Mouse (Mus musculus) CH12F3 (cell line): ENCODE data around the gene Vav1.

Experiments used
- in situ Hi-C: fragments of 300-500 bp; cut with MboI; formaldehyde crosslinking; loops from 2 replicates; pipeline ENCODE4 v1.14.3; 2020; ENCODE audit warnings: low sequenced_read_pairs

The Vav1 gene

GRCm38 (mm10) chr17:57334001-57334760 is 55.3 kb downstream of the Vav1 start:
- in situ Hi-C loops: loop anchor here (10.0 kb wide), 2 partner anchors 89 to 239 kb away; partner anchors contain the start of genes Gpr108 and Trip10

- in situ Hi-C loops: loop anchor here (10.0 kb wide), 2 partner anchors 90 to 240 kb away; partner anchors contain the start of genes Gpr108 and Trip10
Observed at GRCm38 (mm10) chr17:57334761-57335150, 55.9 kb downstream of the Vav1 start.

GRCm38 (mm10) chr17:57335194-57335593 is 56.3 kb downstream of the Vav1 start:
- in situ Hi-C loops: loop anchor here (10.0 kb wide), 2 partner anchors 90 to 240 kb away; partner anchors contain the start of genes Gpr108 and Trip10

- in situ Hi-C loops: loop anchor here (10.0 kb wide), 2 partner anchors 91 to 241 kb away; partner anchors contain the start of genes Gpr108 and Trip10
Observed at GRCm38 (mm10) chr17:57335673-57336303, 56.9 kb downstream of the Vav1 start.

GRCm38 (mm10) chr17:57337996-57338395 is 59.1 kb downstream of the Vav1 start:
- in situ Hi-C loops: loop anchor here (10.0 kb wide), 2 partner anchors 93 to 243 kb away; partner anchors contain the start of genes Gpr108 and Trip10

GRCm38 (mm10) chr17:57339298-57339697 is 60.4 kb downstream of the Vav1 start:
- in situ Hi-C loops: loop anchor here (10.0 kb wide), 2 partner anchors 94 to 244 kb away; partner anchors contain the start of genes Gpr108 and Trip10

- in situ Hi-C loops: no loop called here
Observed at GRCm38 (mm10) chr17:57341568-57341967, 62.7 kb downstream of the Vav1 start.

- in situ Hi-C loops: no loop called here
Observed at GRCm38 (mm10) chr17:57344029-57344707, 65.3 kb downstream of the Vav1 start.

- in situ Hi-C loops: no loop called here
Observed at GRCm38 (mm10) chr17:57347017-57347416, 68.1 kb downstream of the Vav1 start.

- in situ Hi-C loops: no loop called here
Observed at GRCm38 (mm10) chr17:57347781-57348180, 68.9 kb downstream of the Vav1 start.

- in situ Hi-C loops: no loop called here
Observed at GRCm38 (mm10) chr17:57349067-57349466, 70.2 kb downstream of the Vav1 start.

GRCm38 (mm10) chr17:57350212-57350611 is 71.3 kb downstream of the Vav1 start:
- in situ Hi-C loops: no loop called here

- in situ Hi-C loops: no loop called here
Observed at GRCm38 (mm10) chr17:57351107-57351506, 72.2 kb downstream of the Vav1 start.

GRCm38 (mm10) chr17:57358441-57358840 is 79.5 kb downstream of the Vav1 start, which contains the start of gene Adgre1:
TSS of gene Adgre1 (plus strand) at chr17:57358691.
- in situ Hi-C loops: no loop called here

GRCm38 (mm10) chr17:57359485-57360241 is 80.8 kb downstream of the Vav1 start:
- in situ Hi-C loops: no loop called here
